Mouse (Mus musculus) stomach, embryonic 14.5 days (tissue): ENCODE data around the gene Hnf1a. TPM values are rescaled to one million over a fixed set of nuclear protein-coding genes. Genes with fewer than 3 reads are reported as not detected.
A peak's percentile ranks its signal among the peaks of the same experiment; 100 is the strongest.

ENCODE experiments used
- ATAC-seq: fragments of 200-750 bp; cut with Nextera tagmentation; 2 replicates; pipeline ENCODE4 v1.8.0; 2017; ENCODE audit warnings: low read depth, moderate TSS enrichment; ENCODE audit not compliant: insufficient number of reproducible peaks, insufficient read depth, low FRiP score
- H3K27ac ChIP-seq: fragments of 300-500 bp; sonication (generic); 2 replicates; pipeline ENCODE4 v1.5.1; 2014; ENCODE audit warnings: mild to moderate bottlenecking, low read length, moderate library complexity, mixed read lengths
- H3K27me3 ChIP-seq: fragments of 300-500 bp; sonication (generic); 2 replicates; pipeline ENCODE4 v1.6.1; 2014; ENCODE audit warnings: low read length, control low read depth, mixed read lengths; ENCODE audit not compliant: control insufficient read depth, insufficient read depth
- H3K36me3 ChIP-seq: fragments of 300-500 bp; sonication (generic); 2 replicates; pipeline ENCODE4 v1.6.1; 2014; ENCODE audit warnings: mild to moderate bottlenecking, control low read depth, low read length, moderate library complexity, mixed read lengths; ENCODE audit not compliant: control insufficient read depth, insufficient read depth
- H3K4me1 ChIP-seq: fragments of 300-500 bp; sonication (generic); 2 replicates; pipeline ENCODE4 v1.6.1; 2014; ENCODE audit warnings: low read length, control low read depth, mixed read lengths; ENCODE audit not compliant: control insufficient read depth, insufficient read depth
- H3K4me2 ChIP-seq: fragments of 300-500 bp; sonication (generic); replicated peaks from 2 replicates; pipeline ENCODE4 v1.6.1; 2014; ENCODE audit warnings: low read depth, low read length, control low read depth
- H3K4me3 ChIP-seq: fragments of 300-500 bp; sonication (generic); 2 replicates; pipeline ENCODE4 v1.5.1; 2014; ENCODE audit warnings: low read depth, low read length, control low read depth
- H3K9ac ChIP-seq: fragments of 300-500 bp; sonication (generic); replicated peaks from 2 replicates; pipeline ENCODE4 v1.6.1; 2014; ENCODE audit warnings: low read depth, mild to moderate bottlenecking, control low read depth, low read length, moderate library complexity, mixed read lengths
- H3K9me3 ChIP-seq: fragments of 300-500 bp; sonication (generic); 2 replicates; pipeline ENCODE4 v1.6.1; 2016; ENCODE audit warnings: low read depth, low read length, control low read depth; ENCODE audit not compliant: control insufficient read depth
- WGBS: fragments of 180-500 bp; shearing (Covaris S2); extraction: QIAGEN DNeasy Blood & Tissue Kit; methylation state at CpG from one replicate; pipeline ENCODE4 v1.1.7; 2014; 5-methylcytosine and 5-hydroxymethylcytosine counted together
- polyA plus RNA-seq: library from polyadenylated mRNA; unstranded; fragments of >200 nt; fragmentation: Nextera tagmentation; extraction: Ambion mirVana; gene quantifications from 2 replicates; pipeline ENCODE4 v1.2.1, GENCODE M21; 2014

Hnf1a gene
- polyA plus RNA-seq, 1 experiment from 2014 or later, result 7.1 TPM

GRCm38 (mm10) chr5:115000503-115000902 is 29.6 kb upstream of the Hnf1a start:
- Histone ChIP-seq H3K4me3 (no peak overlapping the region), H3K9ac (no peak overlapping the region), H3K9me3 (no peaks in the 10 kb centered on the region), H3K4me2 (no peak overlapping the region), H3K4me1 (no peaks in the 10 kb centered on the region), H3K27ac (peak overlapping the region; percentile 56; the same call in 1 of the 2 replicates), H3K27me3 (no peaks in the 10 kb centered on the region), H3K36me3 (no peaks in the 10 kb centered on the region)
- no peak for ATAC-seq
- 62% methylated on average over 2 of the region's 2 CpGs for WGBS

GRCm38 (mm10) chr5:114997327-114997726 is 26.4 kb upstream of the Hnf1a start:
- 61% methylated on average over 6 of the region's 6 CpGs for WGBS
- no peak for ATAC-seq
- H3K27me3 ChIP-seq, result no peaks in the 10 kb centered on the region
- H3K9me3 ChIP-seq, result no peaks in the 10 kb centered on the region
- H3K4me1 ChIP-seq, result no peaks in the 10 kb centered on the region
- no peak overlapping the region for H3K4me3 ChIP-seq
- H3K36me3 ChIP-seq, result no peaks in the 10 kb centered on the region
- H3K4me2 ChIP-seq, result no peak overlapping the region
- H3K9ac ChIP-seq, result no peak overlapping the region
- no peak overlapping the region for H3K27ac ChIP-seq

GRCm38 (mm10) chr5:114996447-114996846 is 25.6 kb upstream of the Hnf1a start:
- no peak for ATAC-seq
- 76% methylated on average over 16 of the region's 16 CpGs for WGBS
- no peaks in the 10 kb centered on the region for H3K4me1 ChIP-seq
- no peaks in the 10 kb centered on the region for H3K9me3 ChIP-seq
- H3K9ac ChIP-seq, result no peak overlapping the region
- no peak overlapping the region for H3K4me3 ChIP-seq
- H3K4me2 ChIP-seq, result no peak overlapping the region
- H3K27me3 ChIP-seq, result no peaks in the 10 kb centered on the region
- H3K27ac ChIP-seq, result no peak overlapping the region
- no peaks in the 10 kb centered on the region for H3K36me3 ChIP-seq

GRCm38 (mm10) chr5:114985074-114985473 is 14.2 kb upstream of the Hnf1a start:
- no peak overlapping the region for H3K4me2 ChIP-seq
- no peak overlapping the region for H3K9ac ChIP-seq
- H3K27me3 ChIP-seq, result no peaks in the 10 kb centered on the region
- no peak overlapping the region for H3K4me3 ChIP-seq
- no peaks in the 10 kb centered on the region for H3K36me3 ChIP-seq
- H3K4me1 ChIP-seq, result no peaks in the 10 kb centered on the region
- H3K9me3 ChIP-seq, result no peaks in the 10 kb centered on the region
- no peak for ATAC-seq
- no peak overlapping the region for H3K27ac ChIP-seq

- no peak overlapping the region for H3K4me3 ChIP-seq
- H3K27me3 ChIP-seq, result no peaks in the 10 kb centered on the region
- H3K27ac ChIP-seq, result no peak overlapping the region
- no peaks in the 10 kb centered on the region for H3K9me3 ChIP-seq
- H3K4me2 ChIP-seq, result no peak overlapping the region
- H3K36me3 ChIP-seq, result no peaks in the 10 kb centered on the region
- no peak overlapping the region for H3K9ac ChIP-seq
- no peak for ATAC-seq
- H3K4me1 ChIP-seq, result no peaks in the 10 kb centered on the region
- 62% methylated on average over 15 of the region's 15 CpGs for WGBS
Observed at GRCm38 (mm10) chr5:114982001-114982400, 11.1 kb upstream of the Hnf1a start.

- Histone ChIP-seq H3K27me3 (no peaks in the 10 kb centered on the region), H3K4me1 (no peaks in the 10 kb centered on the region), H3K36me3 (no peaks in the 10 kb centered on the region), H3K9ac (no peak overlapping the region), H3K4me3 (peak overlapping the region; percentile 30), H3K4me2 (peak overlapping the region; percentile 69), H3K27ac (no peak overlapping the region), H3K9me3 (no peaks in the 10 kb centered on the region)
- WGBS, result 27% methylated on average over 16 of the region's 16 CpGs
- ATAC-seq, result peak; percentile 24; the same call in 1 of the 2 replicates
Observed at GRCm38 (mm10) chr5:114980122-114980748, 9.3 kb upstream of the Hnf1a start.

- 7% methylated on average over 32 of the region's 32 CpGs for WGBS
- no peak overlapping the region for H3K27ac ChIP-seq
- peak overlapping the region; percentile 69 for H3K4me2 ChIP-seq
- H3K36me3 ChIP-seq, result no peaks in the 10 kb centered on the region
- ATAC-seq, result peak; percentile 59; the same call in 1 of the 2 replicates
- H3K4me3 ChIP-seq, result peak overlapping the region; percentile 30
- no peak overlapping the region for H3K9ac ChIP-seq
- no peaks in the 10 kb centered on the region for H3K9me3 ChIP-seq
- H3K4me1 ChIP-seq, result no peaks in the 10 kb centered on the region
- no peaks in the 10 kb centered on the region for H3K27me3 ChIP-seq
Observed at GRCm38 (mm10) chr5:114979250-114980121, 8.6 kb upstream of the Hnf1a start.

GRCm38 (mm10) chr5:114978888-114979249 is 8.0 kb upstream of the Hnf1a start:
- no peak overlapping the region for H3K9ac ChIP-seq
- H3K4me2 ChIP-seq, result peak overlapping the region; percentile 69
- 5% methylated on average over 6 of the region's 6 CpGs for WGBS
- no peak overlapping the region for H3K27ac ChIP-seq
- H3K4me1 ChIP-seq, result no peaks in the 10 kb centered on the region
- peak overlapping the region; percentile 30 for H3K4me3 ChIP-seq
- no peaks in the 10 kb centered on the region for H3K27me3 ChIP-seq
- no peaks in the 10 kb centered on the region for H3K9me3 ChIP-seq
- no peak for ATAC-seq
- H3K36me3 ChIP-seq, result no peaks in the 10 kb centered on the region
